Mouse (Mus musculus): ENCODE measurements around the gene Cacng3. TPM values are rescaled to one million over a fixed set of nuclear protein-coding genes. Genes with fewer than 3 reads are reported as not detected.

The Cacng3 gene
- not detected for total RNA-seq (2023)

DNA sequence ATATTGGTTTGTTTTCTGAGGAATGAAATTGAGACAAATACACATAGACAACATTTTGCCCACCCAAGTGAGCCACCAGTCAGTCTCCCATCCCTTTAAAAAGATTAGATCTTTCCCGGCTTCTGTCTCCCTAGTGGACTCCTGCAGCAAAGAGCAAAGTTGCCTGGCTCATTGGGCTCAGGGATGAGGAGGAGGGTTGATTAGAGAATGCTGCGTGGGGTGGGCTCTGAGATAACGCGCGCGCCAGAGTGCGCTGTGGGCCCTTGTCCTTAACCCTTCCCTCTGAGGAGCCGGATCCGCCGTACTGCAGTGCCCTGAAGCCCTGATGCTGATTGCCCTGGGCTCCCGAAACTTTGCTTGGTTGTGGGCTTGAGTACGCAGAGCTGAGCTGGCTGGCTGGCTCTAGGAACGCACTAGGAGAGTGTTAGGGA lies at the start of gene Cacng3:
Gene Cacng3 (plus strand): TSS at position 51 of the 431 bp plus-strand sequence.

